Mouse (Mus musculus) liver, adult (tissue): Measurements from ENCODE around the gene Aatk.

ENCODE experiments used
- GATA4 ChIP-seq: IDR thresholded peaks from 2 replicates; pipeline ENCODE4 v1.6.1; 2014; ENCODE audit warnings: mild to moderate bottlenecking, low read length; ENCODE audit not compliant: insufficient replicate concordance

The Aatk gene

DNA sequence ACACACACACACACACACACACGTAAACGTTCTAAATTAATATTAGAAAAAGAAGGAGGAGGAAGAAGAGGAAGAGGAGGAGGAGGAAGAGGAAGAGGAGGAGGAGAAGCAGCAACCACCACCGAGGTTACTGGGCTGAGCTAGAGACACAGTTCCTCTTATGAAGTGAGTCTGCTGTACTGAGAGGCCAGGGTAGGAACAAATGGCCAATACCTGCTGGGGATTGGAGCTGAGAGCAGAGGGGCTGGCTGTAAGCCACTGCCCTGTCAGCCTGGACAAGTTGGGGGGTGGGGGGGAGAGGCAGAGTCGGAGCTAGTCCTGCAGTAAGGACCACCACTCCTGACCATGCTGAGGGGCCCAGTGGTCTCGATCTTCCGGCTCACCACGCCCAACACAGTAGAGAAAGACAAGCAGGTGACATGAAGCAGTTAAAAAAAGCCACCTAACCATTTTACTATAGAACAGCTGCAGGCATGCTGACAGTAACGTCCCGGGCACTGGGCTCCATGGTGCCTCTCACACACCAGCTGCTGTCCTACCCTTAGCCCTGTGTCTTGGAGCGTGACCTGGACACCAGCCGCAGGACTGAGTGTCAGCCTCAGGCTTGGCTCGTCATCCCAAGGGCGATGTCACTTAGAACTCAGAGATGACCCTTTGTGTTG lies 17.2 kb upstream of the Aatk start:
- no peak for TF ChIP-seq GATA4

- TF ChIP-seq GATA4 = no peak
Observed at GRCm38 (mm10) chr11:120063326-120063725, 16.4 kb upstream of the Aatk start.

GRCm38 (mm10) chr11:120060634-120061033 lies 13.7 kb upstream of the Aatk start:
- no peak for TF ChIP-seq GATA4

DNA sequence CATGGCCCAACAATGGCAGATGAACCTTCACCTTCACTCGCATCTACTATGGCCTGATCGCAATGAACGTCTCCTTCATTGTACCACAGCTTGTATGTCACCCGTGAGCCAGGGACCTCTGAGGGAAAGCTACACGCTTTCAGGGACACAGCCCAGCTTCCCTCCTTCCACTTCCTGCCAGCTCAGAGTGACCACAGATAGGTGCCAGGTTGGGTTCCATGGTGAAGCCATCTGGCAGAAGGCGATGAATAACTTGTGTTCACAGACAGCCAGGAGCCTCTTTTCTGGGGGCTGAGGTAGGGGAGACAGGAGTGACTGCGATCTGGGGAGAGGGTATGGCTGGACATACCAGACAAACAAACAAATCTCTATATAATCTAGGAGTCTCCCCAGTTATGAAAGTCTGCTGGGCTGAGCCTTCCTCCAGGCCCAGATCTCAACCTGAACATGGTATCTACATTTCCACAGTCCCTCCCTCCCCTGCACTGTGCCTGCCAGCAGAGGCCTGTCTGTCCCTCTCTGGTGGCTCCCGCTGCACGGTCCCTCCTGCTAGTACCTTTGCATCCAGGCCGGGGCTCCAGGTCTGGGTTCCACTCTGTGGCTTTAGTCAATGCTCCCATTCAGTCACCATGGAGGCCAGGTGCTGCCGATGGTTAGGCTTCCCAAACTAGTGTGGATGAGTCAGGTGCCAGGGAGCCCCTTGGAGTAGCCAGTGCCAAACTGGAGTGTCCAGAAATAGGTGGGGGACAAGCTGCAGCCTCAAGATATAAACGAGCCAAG lies 9.2 kb upstream of the Aatk start:
- no peak for TF ChIP-seq GATA4

DNA sequence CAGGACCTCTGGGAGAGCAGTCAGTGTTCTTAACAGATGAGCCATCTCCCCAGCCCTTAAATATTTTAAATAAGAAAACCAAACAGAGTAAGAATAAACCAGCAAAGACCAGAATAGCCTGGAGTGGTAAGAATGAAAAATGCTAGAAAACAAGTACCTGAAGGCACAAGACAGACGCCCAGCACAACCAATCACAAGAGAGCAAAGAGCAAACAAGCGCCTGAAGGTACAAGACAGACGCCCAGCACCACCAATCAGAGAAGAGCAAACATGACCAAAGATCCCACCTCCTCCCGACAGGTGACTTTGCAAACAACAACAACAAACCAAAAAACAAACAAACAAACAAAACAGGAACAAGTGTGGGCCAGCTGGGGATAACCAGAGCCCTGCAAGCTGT lies 6.9 kb upstream of the Aatk start:
- no peak for TF ChIP-seq GATA4

- TF ChIP-seq GATA4 = no peak
Observed at GRCm38 (mm10) chr11:120052274-120052673, 5.3 kb upstream of the Aatk start.

- TF ChIP-seq GATA4 = no peak
Observed at GRCm38 (mm10) chr11:120051124-120051811, 4.3 kb upstream of the Aatk start.

- no peak for TF ChIP-seq GATA4
Observed at GRCm38 (mm10) chr11:120049067-120049466, 2.1 kb upstream of the Aatk start.

DNA sequence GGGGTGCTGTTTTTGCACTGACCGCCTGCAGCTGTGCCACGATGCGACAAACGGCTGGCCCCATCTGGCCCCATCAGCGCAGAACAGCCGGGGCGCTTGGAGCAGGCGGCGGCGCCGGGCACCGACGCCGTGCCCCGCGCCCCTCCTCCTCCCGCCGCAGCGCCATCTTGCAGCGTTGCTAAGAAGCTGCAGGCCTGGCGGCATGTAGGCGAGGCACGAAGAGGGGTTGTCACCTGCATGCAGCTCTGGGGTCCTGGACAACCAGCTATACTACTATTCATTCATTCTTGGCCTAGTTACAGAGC lies 1.2 kb upstream of the Aatk start:
- TF ChIP-seq GATA4 = no peak

DNA sequence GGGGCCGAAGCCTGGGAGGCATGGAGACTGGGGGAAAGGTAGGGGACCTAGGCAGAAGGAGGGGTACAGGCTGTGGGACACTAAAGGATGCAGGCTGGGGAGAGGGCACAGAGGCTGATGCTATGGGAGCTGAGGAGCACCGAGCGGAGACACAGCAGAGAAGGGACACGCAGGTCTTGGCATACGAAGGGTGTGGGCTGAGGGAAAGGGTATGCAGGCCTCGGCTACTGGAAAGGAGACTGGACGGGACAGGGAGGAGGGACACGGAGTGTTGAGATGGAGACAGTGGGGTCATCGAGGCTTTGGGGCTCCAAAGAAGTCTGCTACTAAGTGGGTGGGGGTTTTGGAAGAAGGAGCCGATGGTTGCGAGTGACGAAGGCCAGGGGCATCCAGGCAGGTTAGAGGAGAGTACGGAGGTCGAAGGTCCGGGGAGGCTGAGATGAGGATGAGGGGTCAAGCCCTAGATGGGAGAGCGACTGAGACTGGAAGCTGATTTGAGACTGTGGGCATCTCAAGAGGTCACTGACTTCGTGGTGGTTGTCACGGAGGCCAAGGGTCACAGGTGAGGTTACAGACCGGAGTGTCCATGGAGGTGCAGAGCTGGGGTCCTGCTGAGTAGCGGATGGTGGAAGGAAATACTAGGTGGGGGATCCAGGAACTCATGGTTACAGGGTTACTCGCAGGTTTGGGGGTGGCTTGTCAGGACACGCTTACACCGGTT lies 724 bp upstream of the Aatk start:
- TF ChIP-seq GATA4 = no peak

GRCm38 (mm10) chr11:120045839-120046552 lies 971 bp downstream of the Aatk start:
- no peak for TF ChIP-seq GATA4

DNA sequence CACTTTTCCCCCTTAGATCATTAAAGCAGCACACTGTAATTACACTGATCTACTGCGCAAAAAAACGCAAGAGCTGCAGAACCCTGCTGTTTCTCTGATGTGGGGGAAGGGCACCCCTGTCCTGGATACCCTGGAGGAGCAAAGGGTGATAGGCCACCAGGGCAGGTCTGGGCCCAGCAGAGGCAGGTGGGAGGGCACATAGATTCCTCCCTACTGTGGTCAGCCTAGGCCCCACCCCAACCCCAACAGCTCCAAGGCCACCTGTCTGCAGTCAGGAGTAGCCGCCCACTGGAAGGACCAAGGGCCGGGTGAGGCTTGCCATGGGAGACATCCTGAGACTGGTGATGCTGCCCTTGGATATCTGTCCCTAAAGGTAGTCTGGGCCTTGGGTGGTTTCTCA lies 1.6 kb downstream of the Aatk start:
- TF ChIP-seq GATA4 = no peak

DNA sequence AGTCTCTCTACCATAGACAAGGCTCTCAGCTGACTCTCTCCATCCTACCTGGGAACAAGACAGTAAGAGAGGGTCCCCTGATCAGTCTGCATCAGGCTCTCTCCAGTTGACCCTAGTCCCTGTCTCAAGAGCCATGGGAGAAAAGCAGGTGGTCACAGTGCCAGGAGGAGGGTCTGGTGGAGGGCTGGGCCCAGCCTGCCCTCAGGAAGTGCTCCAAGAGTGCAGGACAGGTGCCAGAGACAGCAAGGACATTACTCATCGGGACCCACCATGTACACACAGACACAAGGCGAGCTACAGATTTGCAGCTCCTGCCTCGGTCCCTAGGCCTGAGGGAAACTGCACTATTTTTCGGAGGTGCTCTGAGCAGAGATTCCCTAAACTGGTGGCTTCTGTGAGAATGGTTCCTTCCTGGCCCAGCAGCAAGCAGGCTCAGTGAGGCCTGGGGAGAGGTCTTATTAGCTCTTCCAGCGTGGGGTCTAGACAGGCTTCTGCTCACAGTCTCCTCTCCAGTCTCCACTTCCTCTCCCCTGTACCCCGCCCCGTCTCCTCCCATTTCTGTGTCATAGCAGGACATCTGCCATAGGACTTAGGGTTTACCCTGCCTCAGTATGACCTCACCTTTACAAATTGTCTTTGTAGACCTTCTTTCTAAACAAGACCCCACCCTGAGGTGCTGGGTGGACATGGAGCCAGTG lies 4.7 kb downstream of the Aatk start:
- TF ChIP-seq GATA4 = no peak
